24 mouse cellular contexts compared by ENCODE assay signal in the genomic region with DNA sequence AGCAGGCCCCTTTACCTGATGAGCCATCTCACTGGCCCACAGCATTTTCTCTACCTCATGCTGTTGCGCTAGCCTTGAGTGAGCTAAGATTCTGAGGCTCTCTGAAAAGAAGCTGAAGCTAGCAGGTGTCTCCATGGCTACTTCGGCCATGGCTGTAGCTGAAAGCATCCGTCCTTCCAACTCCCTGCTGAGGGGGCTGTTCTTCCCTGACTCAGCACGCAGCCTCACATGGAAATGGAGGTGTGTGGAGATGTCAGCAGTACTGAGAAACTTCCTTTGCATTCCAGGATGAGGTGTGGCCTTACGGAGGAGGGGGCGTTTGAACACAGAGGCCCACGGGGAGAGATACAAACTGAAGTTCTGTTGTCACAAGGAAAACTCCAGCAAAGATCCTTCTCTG.
DNase-seq lines count a peak whose midpoint lies in the region; ATAC-seq lines count a peak whose summit lies in the region.
"Had no signal": no experiment of that assay in that cellular context is flagged by ENCODE, and none has a peak within 500 bp of the region (broad histone marks: within the 10 kb centered on the region; RNA-seq: fewer than 3 reads in every experiment).

No protein-coding gene starts in this region.

- H3K36me3 ChIP-seq in midbrain, embryonic 11.5 days (ENCODE audit: control insufficient read depth, insufficient read depth, low read length) = no peaks in the 10 kb centered on the region
- no peaks in the 10 kb centered on the region for H3K36me3 ChIP-seq in midbrain, embryonic 10.5 days
- H3K36me3 ChIP-seq: embryonic facial prominence, embryonic 10.5 days; embryonic facial prominence, embryonic 12.5 days; forebrain, embryonic 15.5 days; G1E had no signal

- DNase-seq in midbrain, embryonic 11.5 days (ENCODE audit: low spot score, missing footprints) = peak; percentile 64
- DNase-seq in midbrain, embryonic 10.5 days (ENCODE audit: low spot score) = no peak
- peak; percentile 41 for DNase-seq in ES-CJ7 (ENCODE audit: low read depth, low spot score)
- DNase-seq in R1 (ENCODE audit: low read depth, low spot score) = peak; percentile 86
- DNase-seq in brain, adult 2 months (ENCODE audit: low read depth, low spot score) = peak; percentile 17
- no peak for DNase-seq in gastrocnemius, postnatal 4 days (ENCODE audit: low spot score in 2 of 2)
- no peak for DNase-seq in urinary bladder, postnatal 14 days (ENCODE audit: low spot score)
- DNase-seq: adrenal gland, adult 8-10 months; adrenal gland, postnatal 14 days; adrenal gland, postnatal 36 days; B cell, adult 2 months; cerebellum, adult 11 months; cerebellum, adult 18-20 months; cerebellum, adult 9-10 months; forebrain, postnatal 0 days had no signal

- H3K4me1 ChIP-seq in midbrain, embryonic 11.5 days (ENCODE audit: control insufficient read depth, insufficient read depth, low read length) = no peaks in the 10 kb centered on the region
- peaks cover 4% of the 10 kb centered on the region for H3K4me1 ChIP-seq in midbrain, embryonic 10.5 days
- H3K4me1 ChIP-seq: forebrain, embryonic 13.5 days; forebrain, embryonic 15.5 days had no signal

- H3K27me3 ChIP-seq in midbrain, embryonic 11.5 days (ENCODE audit: control insufficient read depth, insufficient read depth, low read length) = no peaks in the 10 kb centered on the region
- no peaks in the 10 kb centered on the region for H3K27me3 ChIP-seq in midbrain, embryonic 10.5 days (ENCODE audit: low read depth, poor library complexity, severe bottlenecking)
- H3K27me3 ChIP-seq: CH12.LX; embryonic facial prominence, embryonic 12.5 days; forebrain, embryonic 13.5 days; forebrain, embryonic 15.5 days had no signal

- no peak overlapping the region for H3K4me2 ChIP-seq in midbrain, embryonic 11.5 days
- H3K4me2 ChIP-seq: embryonic facial prominence, embryonic 12.5 days; forebrain, embryonic 13.5 days; forebrain, embryonic 15.5 days had no signal

- no peak overlapping the region for H3K4me3 ChIP-seq in midbrain, embryonic 11.5 days (ENCODE audit: low read depth, low read length)
- H3K4me3 ChIP-seq in midbrain, embryonic 10.5 days = no peak overlapping the region
- H3K4me3 ChIP-seq: embryonic facial prominence, embryonic 10.5 days; embryonic facial prominence, embryonic 12.5 days; forebrain, embryonic 13.5 days; forebrain, embryonic 15.5 days had no signal

- no peak overlapping the region for H3K27ac ChIP-seq in midbrain, embryonic 11.5 days (ENCODE audit: low read depth, low read length)
- H3K27ac ChIP-seq in midbrain, embryonic 10.5 days (replicated peaks) = no peak overlapping the region
- H3K27ac ChIP-seq: embryonic facial prominence, embryonic 10.5 days; embryonic facial prominence, embryonic 12.5 days; forebrain, embryonic 13.5 days; forebrain, embryonic 15.5 days had no signal

- H3K9me3 ChIP-seq in midbrain, embryonic 11.5 days (ENCODE audit: control insufficient read depth, low read length) = no peaks in the 10 kb centered on the region
- H3K9me3 ChIP-seq in midbrain, embryonic 10.5 days (replicated peaks) = no peaks in the 10 kb centered on the region
- H3K9me3 ChIP-seq: embryonic facial prominence, embryonic 10.5 days; embryonic facial prominence, embryonic 12.5 days; forebrain, embryonic 13.5 days; forebrain, embryonic 15.5 days had no signal

- no peak overlapping the region for H3K9ac ChIP-seq in midbrain, embryonic 11.5 days (ENCODE audit: low read length)
- H3K9ac ChIP-seq: embryonic facial prominence, embryonic 12.5 days; forebrain, embryonic 13.5 days; forebrain, embryonic 15.5 days; forebrain, postnatal 0 days had no signal

- 45% methylated on average over 7 of the region's 7 CpGs for WGBS in midbrain, embryonic 11.5 days
- WGBS in midbrain, embryonic 10.5 days = 59% methylated on average over 7 of the region's 7 CpGs

- no peak for ATAC-seq in midbrain, embryonic 11.5 days (ENCODE audit: low FRiP score)
- ATAC-seq: activated CD4-positive, CD25-positive, alpha-beta regulatory T cell, adult 4 months; CD4-positive, CD25-positive, alpha-beta regulatory T cell, adult 4 months; forebrain, embryonic 13.5 days; forebrain, embryonic 15.5 days; forebrain, postnatal 0 days; Patski had no signal

Comparison
In these comparisons a context has a peak if more than half of its experiments do, and no peak if none do; other contexts are left out.
1. DNase-seq: peak in midbrain, embryonic 11.5 days (single experiment), ES-CJ7 (single experiment), R1 (single experiment) and brain, adult 2 months (single experiment); none in midbrain, embryonic 10.5 days (single experiment), gastrocnemius, postnatal 4 days (0 of 2) and urinary bladder, postnatal 14 days (single experiment).